In genomic region chr6:52245040-52245756, GRCm38 (mm10) we compare ENCODE assay signal across 12 mouse cellular contexts. TPM values are rescaled to one million over a fixed set of nuclear protein-coding genes. Genes with fewer than 3 reads are reported as not detected.
DNase-seq lines count a peak whose midpoint lies in the region; ATAC-seq lines count a peak whose summit lies in the region.
"Had no signal": no experiment of that assay in that cellular context is flagged by ENCODE, and none has a peak within 500 bp of the region (broad histone marks: within the 10 kb centered on the region; RNA-seq: fewer than 3 reads in every experiment).

No protein-coding gene starts in this region.

- 0 out of 2 replicates have a peak overlapping the region, but pooled peaks have one; percentile 6 for H3K4me2 ChIP-seq in embryonic facial prominence, embryonic 14.5 days (ENCODE audit: low read depth, low read length)
- no peak overlapping the region for H3K4me2 ChIP-seq in lung, embryonic 15.5 days
- H3K4me2 ChIP-seq in neural tube, embryonic 13.5 days = peak overlapping the region; percentile 49

- peak overlapping the region; percentile 5; the same call in 1 of the 2 replicates for H3K4me3 ChIP-seq in embryonic facial prominence, embryonic 14.5 days (ENCODE audit: low read depth, low read length)
- no peak overlapping the region for H3K4me3 ChIP-seq in embryonic facial prominence, embryonic 10.5 days
- H3K4me3 ChIP-seq in lung, embryonic 15.5 days = peak overlapping the region; percentile 8; the same call in 1 of the 2 replicates
- peak overlapping the region; percentile 38 for H3K4me3 ChIP-seq in neural tube, embryonic 13.5 days
- H3K4me3 ChIP-seq: heart, adult 2 months had no signal

- peaks cover 100% of the 10 kb centered on the region for H3K27me3 ChIP-seq in embryonic facial prominence, embryonic 14.5 days (replicated peaks; ENCODE audit: control insufficient read depth, insufficient read depth, low read length)
- H3K27me3 ChIP-seq in embryonic facial prominence, embryonic 10.5 days (replicated peaks; ENCODE audit: low read depth, poor library complexity, severe bottlenecking) = peaks cover 100% of the 10 kb centered on the region
- peaks cover 100% of the 10 kb centered on the region for H3K27me3 ChIP-seq in lung, embryonic 15.5 days
- H3K27me3 ChIP-seq in neural tube, embryonic 13.5 days = peaks cover 98% of the 10 kb centered on the region

- no peaks in the 10 kb centered on the region for H3K4me1 ChIP-seq in embryonic facial prominence, embryonic 14.5 days (ENCODE audit: control insufficient read depth, insufficient read depth, low read length)
- peaks cover 15% of the 10 kb centered on the region for H3K4me1 ChIP-seq in embryonic facial prominence, embryonic 10.5 days
- peaks cover 13% of the 10 kb centered on the region for H3K4me1 ChIP-seq in lung, embryonic 15.5 days
- peaks cover 14% of the 10 kb centered on the region for H3K4me1 ChIP-seq in neural tube, embryonic 13.5 days (replicated peaks)

- under 1% methylated on average over 58 of the region's 71 CpGs for WGBS in embryonic facial prominence, embryonic 14.5 days
- WGBS in embryonic facial prominence, embryonic 10.5 days = under 1% methylated on average over 71 of the region's 71 CpGs
- WGBS in lung, embryonic 15.5 days = under 1% methylated on average over 71 of the region's 71 CpGs
- WGBS in neural tube, embryonic 13.5 days = under 1% methylated on average over 71 of the region's 71 CpGs

- ATAC-seq in embryonic facial prominence, embryonic 14.5 days (ENCODE audit: low read depth) = no peak
- no peak for ATAC-seq in lung, embryonic 15.5 days (ENCODE audit: borderline replicate concordance, extremely low read depth, low FRiP score, low TSS enrichment)
- ATAC-seq in neural tube, embryonic 13.5 days (ENCODE audit: low read depth) = no peak
- ATAC-seq in erythroid progenitor cell, adult 5-6 weeks (replicated peaks; ENCODE audit: low FRiP score, poor library complexity, severe bottlenecking) = no peak

- no peak overlapping the region for H3K9ac ChIP-seq in embryonic facial prominence, embryonic 14.5 days (ENCODE audit: low read depth, low read length)
- H3K9ac ChIP-seq in lung, embryonic 15.5 days = no peak overlapping the region
- H3K9ac ChIP-seq in neural tube, embryonic 13.5 days = peak overlapping the region; percentile 71

- H3K9me3 ChIP-seq in embryonic facial prominence, embryonic 14.5 days (ENCODE audit: control insufficient read depth, low read length) = no peaks in the 10 kb centered on the region
- no peaks in the 10 kb centered on the region for H3K9me3 ChIP-seq in embryonic facial prominence, embryonic 10.5 days
- H3K9me3 ChIP-seq in lung, embryonic 15.5 days = no peaks in the 10 kb centered on the region
- H3K9me3 ChIP-seq in neural tube, embryonic 13.5 days = no peaks in the 10 kb centered on the region

- H3K36me3 ChIP-seq in embryonic facial prominence, embryonic 14.5 days (ENCODE audit: control insufficient read depth, insufficient read depth, low read length) = no peaks in the 10 kb centered on the region
- no peaks in the 10 kb centered on the region for H3K36me3 ChIP-seq in embryonic facial prominence, embryonic 10.5 days (replicated peaks)
- H3K36me3 ChIP-seq in lung, embryonic 15.5 days = no peaks in the 10 kb centered on the region
- H3K36me3 ChIP-seq in neural tube, embryonic 13.5 days = no peaks in the 10 kb centered on the region

- H3K27ac ChIP-seq in embryonic facial prominence, embryonic 14.5 days (replicated peaks; ENCODE audit: low read depth, low read length) = no peak overlapping the region
- H3K27ac ChIP-seq in embryonic facial prominence, embryonic 10.5 days (replicated peaks) = no peak overlapping the region
- H3K27ac ChIP-seq in lung, embryonic 15.5 days = no peak overlapping the region
- H3K27ac ChIP-seq in neural tube, embryonic 13.5 days (replicated peaks) = peak overlapping the region; percentile 78
- H3K27ac ChIP-seq: heart, adult 2 months had no signal

- DNase-seq in embryonic facial prominence, embryonic 14.5 days (ENCODE audit: low spot score) = no peak
- no peak for DNase-seq in embryonic facial prominence, embryonic 10.5 days (ENCODE audit: low spot score)
- DNase-seq in lung, postnatal 14 days = no peak
- peak; percentile 29 for DNase-seq in kidney, adult 9 months
- DNase-seq in layer of hippocampus, postnatal 14 days (ENCODE audit: low spot score in 2 of 2) = no peak
- DNase-seq: spleen, adult 18-20 months had no signal

RNA-seq across cellular contexts. Expression of gene Hoxa11, which starts 0.4 kb away (rescaled TPM):
- 0.13 TPM in 1 of 2 replicates, not detected in the other for polyA plus RNA-seq in embryonic facial prominence, embryonic 14.5 days (2014; fragmentation: Nextera tagmentation; extraction: Ambion mirVana)
- polyA plus RNA-seq in embryonic facial prominence, embryonic 10.5 days (2016; fragmentation: Nextera tagmentation; extraction: Ambion mirVana) = not detected in 2 replicates
- polyA plus RNA-seq in lung, embryonic 15.5 days (2015; fragmentation: Nextera tagmentation; extraction: Ambion mirVana) = not detected in 2 replicates
- 4.7 and 5.7 TPM in 2 replicates for polyA plus RNA-seq in neural tube, embryonic 13.5 days (2015; fragmentation: Nextera tagmentation; extraction: Ambion mirVana)
- total RNA-seq in erythroid progenitor cell, adult 5-6 weeks (2015; ENCODE audit: low replicate concordance) = not detected in 2 replicates
- total RNA-seq in erythroid progenitor cell, adult 5-6 weeks (2017; ENCODE audit: low replicate concordance) = not detected in 2 replicates
- total RNA-seq in layer of hippocampus, postnatal 14 days (2021) = not detected
- total RNA-seq: heart, adult 2 months; liver, adult 2 months had no signal
- polyA plus RNA-seq: embryonic facial prominence, embryonic 11.5 days; heart, adult 2 months; liver, adult 2 months had no signal

RNA-seq across cellular contexts. Expression of gene Hoxa10, which starts 4.5 kb away (rescaled TPM):
- polyA plus RNA-seq in embryonic facial prominence, embryonic 14.5 days (2014; fragmentation: Nextera tagmentation; extraction: Ambion mirVana) = 1.9 TPM in 1 of 2 replicates, not detected in the other
- not detected in 2 replicates for polyA plus RNA-seq in embryonic facial prominence, embryonic 10.5 days (2016; fragmentation: Nextera tagmentation; extraction: Ambion mirVana)
- 0.17 TPM in 1 of 2 replicates, not detected in the other for polyA plus RNA-seq in lung, embryonic 15.5 days (2015; fragmentation: Nextera tagmentation; extraction: Ambion mirVana)
- 77.8 and 86.6 TPM in 2 replicates for polyA plus RNA-seq in neural tube, embryonic 13.5 days (2015; fragmentation: Nextera tagmentation; extraction: Ambion mirVana)
- total RNA-seq in erythroid progenitor cell, adult 5-6 weeks (2015; ENCODE audit: low replicate concordance) = not detected in 2 replicates
- total RNA-seq in erythroid progenitor cell, adult 5-6 weeks (2017; ENCODE audit: low replicate concordance) = 0.15 TPM in 1 of 2 replicates, not detected in the other
- total RNA-seq in layer of hippocampus, postnatal 14 days (2021) = not detected
- total RNA-seq: heart, adult 2 months; liver, adult 2 months had no signal
- polyA plus RNA-seq: embryonic facial prominence, embryonic 11.5 days; heart, adult 2 months; liver, adult 2 months had no signal

RNA-seq across cellular contexts. Expression of gene Hoxa9, which starts 14.3 kb away (rescaled TPM):
- 0.33 and 2.3 TPM in 2 replicates for polyA plus RNA-seq in embryonic facial prominence, embryonic 14.5 days (2014; fragmentation: Nextera tagmentation; extraction: Ambion mirVana)
- polyA plus RNA-seq in embryonic facial prominence, embryonic 10.5 days (2016; fragmentation: Nextera tagmentation; extraction: Ambion mirVana) = not detected in 2 replicates
- polyA plus RNA-seq in lung, embryonic 15.5 days (2015; fragmentation: Nextera tagmentation; extraction: Ambion mirVana) = 0.16 and 0.29 TPM in 2 replicates
- 125 and 130 TPM in 2 replicates for polyA plus RNA-seq in neural tube, embryonic 13.5 days (2015; fragmentation: Nextera tagmentation; extraction: Ambion mirVana)
- 0.36 and 0.84 TPM in 2 replicates for total RNA-seq in erythroid progenitor cell, adult 5-6 weeks (2015; ENCODE audit: low replicate concordance)
- total RNA-seq in erythroid progenitor cell, adult 5-6 weeks (2017; ENCODE audit: low replicate concordance) = 4.5 TPM in 1 of 2 replicates, not detected in the other
- total RNA-seq in layer of hippocampus, postnatal 14 days (2021) = not detected
- total RNA-seq: heart, adult 2 months; liver, adult 2 months had no signal

RNA-seq across cellular contexts. Expression of gene Hoxa13, which starts 15.5 kb away (rescaled TPM):
- polyA plus RNA-seq in embryonic facial prominence, embryonic 14.5 days (2014; fragmentation: Nextera tagmentation; extraction: Ambion mirVana) = not detected in 2 replicates
- not detected in 2 replicates for polyA plus RNA-seq in embryonic facial prominence, embryonic 10.5 days (2016; fragmentation: Nextera tagmentation; extraction: Ambion mirVana)
- not detected in 2 replicates for polyA plus RNA-seq in lung, embryonic 15.5 days (2015; fragmentation: Nextera tagmentation; extraction: Ambion mirVana)
- polyA plus RNA-seq in neural tube, embryonic 13.5 days (2015; fragmentation: Nextera tagmentation; extraction: Ambion mirVana) = 0.08 and 0.32 TPM in 2 replicates
- not detected in 2 replicates for total RNA-seq in erythroid progenitor cell, adult 5-6 weeks (2015; ENCODE audit: low replicate concordance)
- total RNA-seq in erythroid progenitor cell, adult 5-6 weeks (2017; ENCODE audit: low replicate concordance) = not detected in 2 replicates
- total RNA-seq in layer of hippocampus, postnatal 14 days (2021) = not detected
- total RNA-seq: heart, adult 2 months; liver, adult 2 months had no signal
- polyA plus RNA-seq: embryonic facial prominence, embryonic 11.5 days; heart, adult 2 months; liver, adult 2 months had no signal

RNA-seq across cellular contexts. Expression of gene Hoxa7, which starts 23.5 kb away (rescaled TPM):
- polyA plus RNA-seq in embryonic facial prominence, embryonic 14.5 days (2014; fragmentation: Nextera tagmentation; extraction: Ambion mirVana) = 0.21 and 1.4 TPM in 2 replicates
- 0.15 TPM in 1 of 2 replicates, not detected in the other for polyA plus RNA-seq in embryonic facial prominence, embryonic 10.5 days (2016; fragmentation: Nextera tagmentation; extraction: Ambion mirVana)
- polyA plus RNA-seq in lung, embryonic 15.5 days (2015; fragmentation: Nextera tagmentation; extraction: Ambion mirVana) = 4.9 and 5.5 TPM in 2 replicates
- 117 and 125 TPM in 2 replicates for polyA plus RNA-seq in neural tube, embryonic 13.5 days (2015; fragmentation: Nextera tagmentation; extraction: Ambion mirVana)
- total RNA-seq in erythroid progenitor cell, adult 5-6 weeks (2015; ENCODE audit: low replicate concordance) = 1.1 and 8.4 TPM in 2 replicates
- total RNA-seq in erythroid progenitor cell, adult 5-6 weeks (2017; ENCODE audit: low replicate concordance) = 1.3 and 3.8 TPM in 2 replicates
- total RNA-seq in layer of hippocampus, postnatal 14 days (2021) = under 1 TPM; 0.16 to 0.45 TPM
- total RNA-seq: liver, adult 2 months had no signal

Comparison
In these comparisons a context has a peak if more than half of its experiments do, and no peak if none do; other contexts are left out.
1. RNA of gene Hoxa10, which starts 4.5 kb away (polyA plus RNA-seq): 77.8 to 86.6 TPM in neural tube, embryonic 13.5 days; 0.17 TPM in lung, embryonic 15.5 days, 1.9 TPM in embryonic facial prominence, embryonic 14.5 days and not detected in embryonic facial prominence, embryonic 10.5 days; every median in the first group is over 10 times any median in the second.
2. RNA of gene Hoxa9, which starts 14.3 kb away (polyA plus RNA-seq): 125 to 130 TPM in neural tube, embryonic 13.5 days; 0.33 to 2.3 TPM in embryonic facial prominence, embryonic 14.5 days, 0.16 to 0.29 TPM in lung, embryonic 15.5 days and not detected in embryonic facial prominence, embryonic 10.5 days; every median in the first group is over 10 times any median in the second.